Mouse (Mus musculus) kidney, postnatal 0 days (tissue): ENCODE measurements at regions not wholly inside any gene's neighbourhood (a gene's known extent, or its start where the extent isn't known, plus 50 kb on each side); places are given as distances from the start of the nearest gene placed in this dataset.
"Not testable (repeated sequence)": the region's sequence is repeated elsewhere in the genome, so short reads cannot be mapped to it uniquely, and the experiment has no call there.

Experiments used
- ATAC-seq: fragments of 200-750 bp; cut with Nextera tagmentation; replicated peaks from 2 replicates; pipeline ENCODE4 v1.8.0; 2017; ENCODE audit warnings: low read depth, moderate number of reproducible peaks, moderate TSS enrichment, moderate library complexity; ENCODE audit not compliant: low FRiP score
- DNase-seq: peaks from one replicate; pipeline ENCODE4 v3.0.0-alpha.2; 2016; ENCODE audit warnings: low spot score
- H3K27ac ChIP-seq: fragments of 300-500 bp; sonication (generic); 2 replicates; pipeline ENCODE4 v1.5.1; 2014; ENCODE audit warnings: mild to moderate bottlenecking
- H3K27me3 ChIP-seq: fragments of 300-500 bp; sonication (generic); 2 replicates; pipeline ENCODE4 v1.6.1; 2014; ENCODE audit warnings: low read length, mixed read lengths; ENCODE audit not compliant: insufficient read depth
- H3K36me3 ChIP-seq: fragments of 300-500 bp; sonication (generic); 2 replicates; pipeline ENCODE4 v1.6.1; 2014; ENCODE audit warnings: low read length, mixed read lengths; ENCODE audit not compliant: insufficient read depth
- H3K4me1 ChIP-seq: fragments of 300-500 bp; sonication (generic); replicated peaks from 2 replicates; pipeline ENCODE4 v1.6.1; 2014; ENCODE audit warnings: antibody characterized with exemption, low read length, mixed read lengths; ENCODE audit not compliant: insufficient read depth
- H3K4me2 ChIP-seq: fragments of 300-500 bp; sonication (generic); 2 replicates; pipeline ENCODE4 v1.6.1; 2014; ENCODE audit warnings: mild to moderate bottlenecking, low read length, moderate library complexity, mixed read lengths
- H3K4me3 ChIP-seq: fragments of 300-500 bp; sonication (generic); replicated peaks from 2 replicates; pipeline ENCODE4 v1.5.1; 2014; ENCODE audit warnings: low read depth, low read length
- H3K9ac ChIP-seq: fragments of 300-500 bp; sonication (generic); 2 replicates; pipeline ENCODE4 v1.6.1; 2014; ENCODE audit warnings: low read depth, low read length
- H3K9me3 ChIP-seq: fragments of 300-500 bp; sonication (generic); replicated peaks from 2 replicates; pipeline ENCODE4 v1.6.1; 2016; ENCODE audit warnings: low read length, inconsistent platforms, mixed read lengths
- CTCF ChIP-seq: IDR thresholded peaks from 2 replicates; pipeline ENCODE4 v1.5.1; 2016; ENCODE audit warnings: antibody characterized with exemption, low read depth, mild to moderate bottlenecking, moderate library complexity
- WGBS: fragments of 180-500 bp; shearing (Covaris S2); extraction: QIAGEN DNeasy Blood & Tissue Kit; methylation state at CpG from one replicate; pipeline ENCODE4 v1.1.7; 2014; 5-methylcytosine and 5-hydroxymethylcytosine counted together

GRCm38 (mm10) chr13:5920422-5920821 lies 59.1 kb downstream of the Klf6 start:
- Histone ChIP-seq H3K4me3 (no peak overlapping the region), H3K4me2 (no peak overlapping the region), H3K9me3 (no peaks in the 10 kb centered on the region), H3K27me3 (no peaks in the 10 kb centered on the region), H3K4me1 (no peaks in the 10 kb centered on the region), H3K9ac (no peak overlapping the region), H3K36me3 (no peaks in the 10 kb centered on the region), H3K27ac (no peak overlapping the region)
- no peak for TF ChIP-seq CTCF
- 49% methylated on average over 3 of the region's 3 CpGs for WGBS
- no peak for ATAC-seq
- DNase-seq: peak; percentile 73

- Histone ChIP-seq H3K4me1 (no peaks in the 10 kb centered on the region), H3K4me3 (no peak overlapping the region), H3K36me3 (no peaks in the 10 kb centered on the region), H3K27me3 (no peaks in the 10 kb centered on the region), H3K27ac (no peak overlapping the region), H3K9me3 (no peaks in the 10 kb centered on the region), H3K4me2 (no peak overlapping the region), H3K9ac (no peak overlapping the region)
- WGBS: 94% methylated on average over 2 of the region's 2 CpGs
- DNase-seq (no peak), ATAC-seq (no peak)
- TF ChIP-seq CTCF: no peak
These were observed 70.2 kb downstream of the Klf6 start for GRCm38 (mm10) chr13:5931433-5931832.

- WGBS: 82% methylated on average over 2 of the region's 2 CpGs
These were observed 76.2 kb downstream of the Klf6 start for GRCm38 (mm10) chr13:5937436-5937835.

GRCm38 (mm10) chr13:5937970-5938369 lies 76.7 kb downstream of the Klf6 start:
- H3K4me2 ChIP-seq: no peak overlapping the region
- 87% methylated on average over 4 of the region's 4 CpGs for WGBS
- no peak for ATAC-seq

More at GRCm38 (mm10) chr13:5937436-5937835, 76.2 kb downstream of the Klf6 start:
- no peaks in the 10 kb centered on the region for H3K4me1 ChIP-seq
- no peak overlapping the region for H3K9ac ChIP-seq
- DNase-seq (no peak), ATAC-seq (no peak)
- H3K4me3 ChIP-seq: no peak overlapping the region
- no peaks in the 10 kb centered on the region for H3K9me3 ChIP-seq
- no peak overlapping the region for H3K27ac ChIP-seq
- H3K27me3 ChIP-seq: no peaks in the 10 kb centered on the region
- no peak for TF ChIP-seq CTCF
- H3K36me3 ChIP-seq: no peaks in the 10 kb centered on the region
- H3K4me2 ChIP-seq: no peak overlapping the region

GRCm38 (mm10) chr13:5939368-5939767 lies 78.1 kb downstream of the Klf6 start:
- Histone ChIP-seq H3K36me3 (no peaks in the 10 kb centered on the region), H3K27me3 (no peaks in the 10 kb centered on the region), H3K27ac (no peak overlapping the region), H3K4me1 (no peaks in the 10 kb centered on the region), H3K9me3 (no peaks in the 10 kb centered on the region), H3K9ac (no peak overlapping the region), H3K4me2 (no peak overlapping the region), H3K4me3 (no peak overlapping the region)
- DNase-seq (no peak), ATAC-seq (no peak)
- WGBS: 77% methylated on average over 3 of the region's 3 CpGs
- no peak for TF ChIP-seq CTCF

More at GRCm38 (mm10) chr13:5937970-5938369, 76.7 kb downstream of the Klf6 start:
- TF ChIP-seq CTCF: no peak
- no peak for DNase-seq
- no peak overlapping the region for H3K27ac ChIP-seq
- no peaks in the 10 kb centered on the region for H3K4me1 ChIP-seq
- no peaks in the 10 kb centered on the region for H3K36me3 ChIP-seq
- H3K9ac ChIP-seq: no peak overlapping the region
- H3K4me3 ChIP-seq: no peak overlapping the region
- H3K27me3 ChIP-seq: no peaks in the 10 kb centered on the region
- no peaks in the 10 kb centered on the region for H3K9me3 ChIP-seq

GRCm38 (mm10) chr13:5952863-5953262 lies 91.6 kb downstream of the Klf6 start:
- no peak for TF ChIP-seq CTCF
- no peaks in the 10 kb centered on the region for H3K27me3 ChIP-seq
- 86% methylated on average over 2 of the region's 2 CpGs for WGBS
- H3K4me1 ChIP-seq: no peaks in the 10 kb centered on the region
- H3K9me3 ChIP-seq: no peaks in the 10 kb centered on the region
- DNase-seq: no peak
- no peak overlapping the region for H3K4me3 ChIP-seq
- no peaks in the 10 kb centered on the region for H3K36me3 ChIP-seq
- H3K27ac ChIP-seq: no peak overlapping the region
- no peak overlapping the region for H3K9ac ChIP-seq
- ATAC-seq: no peak
- no peak overlapping the region for H3K4me2 ChIP-seq

GRCm38 (mm10) chr13:5955121-5955520 lies 93.8 kb downstream of the Klf6 start:
- H3K9ac ChIP-seq, H3K4me2 ChIP-seq, H3K4me1 ChIP-seq, H3K9me3 ChIP-seq, H3K4me3 ChIP-seq, H3K27ac ChIP-seq, ATAC-seq, DNase-seq, H3K27me3 ChIP-seq, H3K36me3 ChIP-seq: not testable (repeated sequence)
